Mouse (Mus musculus) liver, embryonic 16.5 days (tissue): ENCODE data around the gene Sympk. TPM values are rescaled to one million over a fixed set of nuclear protein-coding genes. Genes with fewer than 3 reads are reported as not detected.

Experiments used
- ATAC-seq: fragments of 200-750 bp; cut with Nextera tagmentation; 2 replicates; pipeline ENCODE4 v1.8.0; 2017; ENCODE audit warnings: low read depth, mild to moderate bottlenecking, moderate number of reproducible peaks, moderate library complexity
- H3K27ac ChIP-seq: fragments of 300-500 bp; sonication (generic); 2 replicates; pipeline ENCODE4 v1.5.1; 2014; ENCODE audit warnings: mild to moderate bottlenecking, low read length
- H3K27me3 ChIP-seq: fragments of 300-500 bp; sonication (generic); 2 replicates; pipeline ENCODE4 v1.6.1; 2014; ENCODE audit warnings: low read depth, low read length, mixed read lengths; ENCODE audit not compliant: control insufficient read depth, insufficient read depth
- H3K36me3 ChIP-seq: fragments of 300-500 bp; sonication (generic); 2 replicates; pipeline ENCODE4 v1.6.1; 2014; ENCODE audit warnings: mild to moderate bottlenecking; ENCODE audit not compliant: control insufficient read depth, insufficient read depth
- H3K4me1 ChIP-seq: fragments of 300-500 bp; sonication (generic); 2 replicates; pipeline ENCODE4 v1.6.1; 2014; ENCODE audit warnings: low read depth, low read length, mixed read lengths; ENCODE audit not compliant: control insufficient read depth
- H3K4me2 ChIP-seq: fragments of 300-500 bp; sonication (generic); 2 replicates; pipeline ENCODE4 v1.6.1; 2014; ENCODE audit warnings: low read depth, low read length, mixed read lengths
- H3K4me3 ChIP-seq: fragments of 300-500 bp; sonication (generic); 2 replicates; pipeline ENCODE4 v1.5.1; 2014; ENCODE audit warnings: low read depth, mild to moderate bottlenecking, low read length
- H3K9ac ChIP-seq: fragments of 300-500 bp; sonication (generic); 2 replicates; pipeline ENCODE4 v1.6.1; 2014; ENCODE audit warnings: low read depth, low read length
- H3K9me3 ChIP-seq: fragments of 300-500 bp; sonication (generic); replicated peaks from 2 replicates; pipeline ENCODE4 v1.6.1; 2016; ENCODE audit warnings: low read length; ENCODE audit not compliant: control insufficient read depth
- WGBS: fragments of 180-500 bp; shearing (Covaris S2); extraction: QIAGEN DNeasy Blood & Tissue Kit; methylation state at CpG from one replicate; pipeline ENCODE4 v1.1.7; 2014; ENCODE audit not compliant: insufficient replicate concordance; 5-methylcytosine and 5-hydroxymethylcytosine counted together
- polyA plus RNA-seq: library from polyadenylated mRNA; unstranded; fragments of >200 nt; fragmentation: Nextera tagmentation; extraction: Ambion mirVana; gene quantifications from 2 replicates; pipeline ENCODE4 v1.2.1, GENCODE M21; 2015

The Sympk gene
- polyA plus RNA-seq, 1 experiment from 2014 or later = 13.8 TPM

DNA sequence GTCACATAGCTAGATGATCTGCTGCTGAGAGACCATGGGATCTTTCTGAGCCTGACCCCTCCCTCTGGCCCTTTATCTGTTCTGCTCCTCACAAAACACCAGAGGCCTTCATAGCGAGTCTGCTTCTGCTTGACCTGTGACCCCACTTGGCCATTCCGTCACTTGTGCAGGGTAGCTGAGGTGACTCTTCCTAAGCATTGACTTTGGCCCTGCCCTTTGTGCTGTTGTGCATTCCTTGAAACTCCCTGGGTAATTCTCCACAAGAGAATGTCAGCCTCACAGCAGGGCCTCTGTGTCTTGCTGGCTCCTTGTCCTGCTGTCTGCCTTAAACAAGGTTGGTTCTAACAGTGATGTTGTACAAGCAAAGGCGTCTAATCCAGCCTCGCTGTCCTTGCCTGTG lies 7.5 kb downstream of the Sympk start:
- no peak for ATAC-seq
- Histone ChIP-seq H3K4me2 (no peak overlapping the region), H3K36me3 (peaks cover 33% of the 10 kb centered on the region), H3K27ac (no peak overlapping the region), H3K27me3 (no peaks in the 10 kb centered on the region), H3K4me1 (peaks cover 4% of the 10 kb centered on the region), H3K4me3 (no peak overlapping the region), H3K9me3 (no peaks in the 10 kb centered on the region), H3K9ac (no peak overlapping the region)
- WGBS = 73% methylated on average over 4 of the region's 4 CpGs

DNA sequence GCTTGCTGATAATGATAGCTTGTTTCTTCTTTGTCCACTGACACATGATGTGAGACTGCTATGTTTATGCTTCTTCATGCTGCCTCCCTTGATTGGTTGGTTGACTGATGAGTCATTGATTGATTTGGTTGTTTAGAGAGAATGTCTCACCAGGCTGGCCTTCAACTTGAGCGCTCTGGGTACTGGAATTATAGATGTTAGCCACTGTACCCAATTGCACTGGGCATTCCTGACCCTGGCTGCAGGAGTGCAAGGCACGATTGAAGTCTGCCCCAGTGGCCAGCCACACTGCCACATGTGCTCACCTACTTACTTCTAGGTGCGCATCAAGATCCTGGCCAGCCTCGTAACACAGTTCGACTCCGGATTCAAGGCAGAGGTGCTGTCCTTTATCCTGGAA lies 20.4 kb downstream of the Sympk start:
- WGBS = 92% methylated on average over 6 of the region's 6 CpGs
- ATAC-seq = no peak
- peaks cover 67% of the 10 kb centered on the region for H3K36me3 ChIP-seq

DNA sequence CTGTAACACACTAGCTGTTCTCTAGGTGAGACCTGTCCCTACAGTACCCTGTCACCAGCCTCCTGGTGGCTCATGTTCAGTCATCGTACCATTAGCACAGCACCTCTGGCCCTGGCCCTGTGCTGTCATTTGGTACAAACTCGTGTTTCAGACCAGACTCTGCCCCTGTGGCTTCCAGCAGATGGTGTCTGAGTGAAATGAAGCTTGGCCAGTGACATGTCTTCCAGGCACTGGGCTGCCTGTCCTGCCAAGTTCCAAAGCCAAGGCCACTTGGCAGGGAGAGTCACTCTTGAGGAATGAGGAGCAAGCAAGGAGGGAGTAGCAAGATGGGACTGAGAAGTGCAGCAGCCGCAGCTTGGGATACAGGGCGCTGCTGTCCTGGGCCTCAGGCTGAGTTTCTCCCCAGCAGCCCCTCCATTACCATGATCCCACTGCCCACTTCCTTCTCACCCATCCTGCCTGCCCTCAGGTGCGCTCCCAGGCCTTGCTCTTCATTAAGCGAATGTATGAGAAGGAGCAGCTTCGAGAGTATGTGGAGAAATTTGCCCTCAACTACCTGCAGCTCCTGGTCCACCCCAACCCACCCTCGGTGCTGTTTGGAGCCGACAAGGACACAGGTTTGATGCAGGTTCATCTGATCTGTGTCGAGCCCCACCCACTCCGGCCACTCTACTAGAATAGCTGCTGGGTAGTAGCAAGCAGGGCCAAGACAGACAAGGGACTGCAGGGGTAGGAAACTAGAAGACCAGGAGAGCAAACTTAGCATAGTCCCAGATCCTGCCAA lies 22.3 kb downstream of the Sympk start:
- Histone ChIP-seq H3K9ac (no peak overlapping the region), H3K27me3 (no peaks in the 10 kb centered on the region), H3K9me3 (no peaks in the 10 kb centered on the region), H3K4me3 (no peak overlapping the region), H3K36me3 (peaks cover 63% of the 10 kb centered on the region), H3K4me2 (no peak overlapping the region), H3K27ac (no peak overlapping the region), H3K4me1 (no peaks in the 10 kb centered on the region)
- 81% methylated on average over 11 of the region's 11 CpGs for WGBS
- no peak for ATAC-seq

More for the DNA sequence above, 20.4 kb downstream of the Sympk start:
- Histone ChIP-seq H3K9ac (no peak overlapping the region), H3K9me3 (no peaks in the 10 kb centered on the region), H3K4me3 (no peak overlapping the region), H3K4me2 (no peak overlapping the region), H3K27me3 (no peaks in the 10 kb centered on the region), H3K4me1 (no peaks in the 10 kb centered on the region), H3K27ac (no peak overlapping the region)

DNA sequence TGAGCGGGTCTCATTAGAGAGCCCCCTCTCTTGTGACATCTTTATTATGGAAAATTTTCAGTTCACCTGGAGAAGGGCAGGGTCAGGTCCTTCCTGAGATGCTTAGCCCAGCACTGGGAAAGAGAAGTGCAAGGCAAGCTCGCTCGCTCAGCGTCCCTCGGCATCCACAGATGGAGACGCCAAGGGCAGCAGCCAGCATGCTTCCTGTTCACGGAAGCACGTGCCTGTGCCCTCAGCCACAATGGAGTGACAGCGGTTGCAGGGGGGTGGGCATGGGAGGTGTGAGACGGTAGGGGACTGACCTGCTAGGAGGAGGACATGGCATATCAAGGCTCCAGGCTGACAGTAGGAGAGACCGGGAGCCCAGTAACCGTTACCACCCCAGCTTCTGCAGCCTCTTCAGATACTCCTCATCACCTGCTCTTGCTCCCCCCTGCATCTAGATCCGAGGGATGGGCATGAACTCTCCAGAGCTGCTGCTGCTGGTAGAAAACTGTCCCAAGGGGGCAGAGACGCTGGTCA lies 23.9 kb downstream of the Sympk start:
- no peak overlapping the region for H3K4me2 ChIP-seq
- WGBS = 78% methylated on average over 14 of the region's 14 CpGs
- H3K9me3 ChIP-seq = no peaks in the 10 kb centered on the region
- ATAC-seq = no peak
- no peak overlapping the region for H3K27ac ChIP-seq
- H3K4me1 ChIP-seq = no peaks in the 10 kb centered on the region
- H3K4me3 ChIP-seq = no peak overlapping the region
- H3K27me3 ChIP-seq = no peaks in the 10 kb centered on the region
- peaks cover 50% of the 10 kb centered on the region for H3K36me3 ChIP-seq
- H3K9ac ChIP-seq = no peak overlapping the region

DNA sequence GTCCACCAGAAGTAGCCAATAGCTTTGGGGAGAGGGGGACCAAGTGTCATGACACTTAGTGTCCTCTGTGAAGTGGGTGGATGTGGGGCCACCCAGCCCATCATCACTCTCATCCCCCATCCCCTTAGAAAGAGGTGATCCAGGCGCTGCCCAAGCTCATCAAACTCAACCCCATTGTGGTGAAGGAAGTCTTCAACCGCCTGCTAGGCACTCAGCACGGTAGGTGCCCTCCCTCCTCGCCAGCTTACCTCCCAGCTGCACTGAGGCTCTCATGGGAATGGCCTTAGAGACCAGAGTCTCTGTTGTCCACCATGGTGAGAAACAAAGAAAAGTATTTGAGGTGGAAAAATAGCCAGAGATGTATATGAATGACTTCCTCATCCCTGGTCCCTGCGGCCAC lies 25.1 kb downstream of the Sympk start:
- H3K9me3 ChIP-seq = no peaks in the 10 kb centered on the region
- H3K4me2 ChIP-seq = no peak overlapping the region
- no peaks in the 10 kb centered on the region for H3K27me3 ChIP-seq
- ATAC-seq = no peak
- H3K4me3 ChIP-seq = no peak overlapping the region
- H3K36me3 ChIP-seq = peaks cover 45% of the 10 kb centered on the region
- H3K4me1 ChIP-seq = no peaks in the 10 kb centered on the region
- H3K27ac ChIP-seq = no peak overlapping the region
- WGBS = 76% methylated on average over 5 of the region's 5 CpGs
- no peak overlapping the region for H3K9ac ChIP-seq

DNA sequence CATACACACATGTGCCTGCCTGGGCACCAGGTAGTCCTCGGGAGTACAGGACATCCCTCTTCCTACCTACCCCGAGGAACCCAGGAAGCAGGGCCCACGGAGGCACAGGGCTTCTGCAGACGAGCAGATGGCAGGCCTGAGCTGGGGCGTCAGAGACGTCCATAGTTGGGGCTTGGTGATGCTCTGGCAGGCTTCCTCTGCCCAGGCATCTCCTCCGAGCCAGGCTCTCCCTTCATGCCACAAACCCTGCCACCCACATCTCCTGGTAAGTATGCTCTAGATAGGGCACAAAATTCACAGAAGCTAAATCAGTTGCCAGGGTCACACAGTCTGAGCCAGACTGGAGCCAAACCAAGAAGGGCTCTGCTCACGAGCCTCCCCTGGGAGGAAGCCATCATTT lies 26.0 kb downstream of the Sympk start:
- Histone ChIP-seq H3K4me3 (no peak overlapping the region), H3K4me1 (no peaks in the 10 kb centered on the region), H3K36me3 (peaks cover 37% of the 10 kb centered on the region), H3K27ac (no peak overlapping the region), H3K9ac (no peak overlapping the region), H3K4me2 (no peak overlapping the region), H3K9me3 (no peaks in the 10 kb centered on the region), H3K27me3 (no peaks in the 10 kb centered on the region)
- 73% methylated on average over 8 of the region's 8 CpGs for WGBS
- ATAC-seq = no peak

DNA sequence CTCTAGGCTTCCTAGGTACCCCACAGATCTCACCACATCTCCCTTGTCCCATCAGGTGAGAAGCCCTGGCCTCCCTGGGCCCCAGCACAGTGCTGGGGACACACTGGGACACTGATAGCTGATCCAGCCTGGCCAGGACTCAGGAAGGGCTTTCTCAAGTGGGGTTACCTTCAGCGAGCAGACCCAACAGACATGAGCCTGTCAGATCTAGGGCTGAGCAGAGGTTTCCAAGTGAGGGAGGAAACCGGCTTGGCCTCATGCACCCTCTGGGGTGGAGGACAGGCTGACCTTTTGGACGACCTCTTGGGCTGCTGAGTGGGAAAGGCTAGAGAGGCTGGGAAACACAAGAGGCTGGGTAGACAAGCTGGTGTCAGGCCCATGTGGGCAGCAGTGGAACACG lies 27.0 kb downstream of the Sympk start:
- H3K4me1 ChIP-seq = no peaks in the 10 kb centered on the region
- H3K9ac ChIP-seq = no peak overlapping the region
- H3K36me3 ChIP-seq = peaks cover 27% of the 10 kb centered on the region
- no peaks in the 10 kb centered on the region for H3K9me3 ChIP-seq
- H3K27me3 ChIP-seq = no peaks in the 10 kb centered on the region
- 61% methylated on average over 4 of the region's 4 CpGs for WGBS
- H3K4me3 ChIP-seq = no peak overlapping the region
- ATAC-seq = no peak
- no peak overlapping the region for H3K4me2 ChIP-seq
- no peak overlapping the region for H3K27ac ChIP-seq

DNA sequence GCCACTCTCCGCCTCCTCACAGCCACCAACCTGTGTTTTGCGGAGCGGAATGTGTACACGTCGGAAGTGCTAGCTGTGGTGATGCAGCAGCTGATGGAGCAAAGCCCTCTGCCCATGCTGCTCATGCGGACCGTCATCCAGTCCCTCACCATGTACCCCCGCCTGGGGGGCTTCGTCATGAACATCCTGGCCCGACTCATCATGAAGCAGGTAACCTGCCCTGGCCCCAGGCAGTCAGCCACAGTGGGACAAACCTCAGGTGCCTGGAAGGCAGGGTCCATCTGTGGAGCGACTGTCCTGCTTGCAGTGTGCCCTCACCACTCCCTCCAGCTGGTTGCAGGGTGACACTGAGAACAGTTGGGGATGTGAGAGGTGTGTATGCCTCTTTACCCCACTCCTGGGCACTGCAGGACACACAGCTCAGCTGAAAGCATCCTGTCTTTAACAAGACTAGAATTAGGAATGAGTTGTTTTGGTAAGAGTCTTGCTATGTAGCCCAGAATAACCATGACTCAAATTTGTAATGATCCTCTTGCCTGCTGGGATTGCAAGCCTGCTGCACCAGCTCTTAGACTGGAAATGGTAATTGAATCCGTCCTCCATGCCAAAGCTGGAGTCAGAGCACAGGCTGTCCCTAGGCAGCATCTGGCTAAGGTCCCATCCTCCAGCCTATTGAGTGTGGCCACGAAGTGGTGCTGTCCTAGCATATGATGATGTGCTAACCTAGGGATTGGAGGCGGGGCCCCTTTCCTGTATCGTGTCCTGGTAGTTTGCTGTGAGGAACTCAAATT lies 28.4 kb downstream of the Sympk start:
- Histone ChIP-seq H3K4me3 (no peak overlapping the region), H3K9me3 (no peaks in the 10 kb centered on the region), H3K36me3 (peaks cover 18% of the 10 kb centered on the region), H3K27ac (no peak overlapping the region), H3K4me2 (no peak overlapping the region), H3K9ac (no peak overlapping the region), H3K4me1 (no peaks in the 10 kb centered on the region), H3K27me3 (no peaks in the 10 kb centered on the region)
- 78% methylated on average over 15 of the region's 15 CpGs for WGBS
- ATAC-seq = no peak

DNA sequence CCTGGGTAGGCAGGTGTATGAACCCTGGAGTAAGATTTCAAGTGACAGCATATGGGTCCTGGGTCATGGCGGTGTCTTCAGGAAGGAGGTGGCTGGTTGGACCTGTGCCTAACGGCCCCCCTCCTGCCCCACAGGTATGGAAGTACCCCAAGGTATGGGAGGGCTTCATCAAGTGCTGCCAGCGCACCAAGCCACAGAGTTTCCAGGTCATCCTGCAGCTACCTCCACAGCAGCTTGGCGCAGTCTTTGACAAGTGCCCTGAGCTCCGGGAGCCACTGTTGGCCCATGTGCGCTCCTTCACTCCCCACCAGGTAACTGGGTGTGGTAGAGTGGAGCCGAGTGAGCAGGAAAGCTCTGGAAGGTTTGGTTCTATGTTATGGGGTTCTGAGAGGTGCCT lies 29.0 kb downstream of the Sympk start:
- H3K36me3 ChIP-seq = peaks cover 18% of the 10 kb centered on the region
- H3K4me1 ChIP-seq = no peaks in the 10 kb centered on the region
- H3K4me3 ChIP-seq = no peak overlapping the region
- 84% methylated on average over 7 of the region's 7 CpGs for WGBS
- no peak overlapping the region for H3K9ac ChIP-seq
- H3K9me3 ChIP-seq = no peaks in the 10 kb centered on the region
- H3K27me3 ChIP-seq = no peaks in the 10 kb centered on the region
- no peak overlapping the region for H3K27ac ChIP-seq
- ATAC-seq = no peak
- H3K4me2 ChIP-seq = no peak overlapping the region
